Mouse (Mus musculus) neural tube, embryonic 12.5 days (tissue): ENCODE measurements around the gene Birc5. TPM values are rescaled to one million over a fixed set of nuclear protein-coding genes. Genes with fewer than 3 reads are reported as not detected.
A peak's percentile ranks its signal among the peaks of the same experiment; 100 is the strongest.

Source experiments
- ATAC-seq: fragments of 200-750 bp; cut with Nextera tagmentation; 2 replicates; pipeline ENCODE4 v1.8.0; 2017; ENCODE audit warnings: low read depth, mild to moderate bottlenecking, moderate TSS enrichment, moderate library complexity; ENCODE audit not compliant: low FRiP score
- H3K27ac ChIP-seq: fragments of 300-500 bp; sonication (generic); 2 replicates; pipeline ENCODE4 v1.5.1; 2016
- H3K27me3 ChIP-seq: fragments of 300-500 bp; sonication (generic); replicated peaks from 2 replicates; pipeline ENCODE4 v1.6.1; 2016; ENCODE audit warnings: mild to moderate bottlenecking
- H3K36me3 ChIP-seq: fragments of 300-500 bp; sonication (generic); 2 replicates; pipeline ENCODE4 v1.6.1; 2016; ENCODE audit warnings: mild to moderate bottlenecking
- H3K4me1 ChIP-seq: fragments of 300-500 bp; sonication (generic); 2 replicates; pipeline ENCODE4 v1.6.1; 2016
- H3K4me2 ChIP-seq: fragments of 300-500 bp; sonication (generic); replicated peaks from 2 replicates; pipeline ENCODE4 v1.6.1; 2016; ENCODE audit warnings: mild to moderate bottlenecking
- H3K4me3 ChIP-seq: fragments of 300-500 bp; sonication (generic); 2 replicates; pipeline ENCODE4 v1.5.1; 2016
- H3K9ac ChIP-seq: fragments of 300-500 bp; sonication (generic); 2 replicates; pipeline ENCODE4 v1.6.1; 2016; ENCODE audit warnings: mild to moderate bottlenecking
- H3K9me3 ChIP-seq: fragments of 300-500 bp; sonication (generic); 2 replicates; pipeline ENCODE4 v1.6.1; 2016; ENCODE audit warnings: mild to moderate bottlenecking
- WGBS: fragments of 180-500 bp; shearing (Covaris S2); methylation state at CpG from one replicate; pipeline ENCODE4 v1.1.7; 2016; 5-methylcytosine and 5-hydroxymethylcytosine counted together
- polyA plus RNA-seq: library from polyadenylated mRNA; unstranded; fragments of >200 nt; fragmentation: Nextera tagmentation; extraction: Ambion mirVana; gene quantifications from 2 replicates; pipeline ENCODE4 v1.2.1, GENCODE M21; 2016

Gene Birc5
- polyA plus RNA-seq, 1 experiment from 2014 or later = 168 TPM

DNA sequence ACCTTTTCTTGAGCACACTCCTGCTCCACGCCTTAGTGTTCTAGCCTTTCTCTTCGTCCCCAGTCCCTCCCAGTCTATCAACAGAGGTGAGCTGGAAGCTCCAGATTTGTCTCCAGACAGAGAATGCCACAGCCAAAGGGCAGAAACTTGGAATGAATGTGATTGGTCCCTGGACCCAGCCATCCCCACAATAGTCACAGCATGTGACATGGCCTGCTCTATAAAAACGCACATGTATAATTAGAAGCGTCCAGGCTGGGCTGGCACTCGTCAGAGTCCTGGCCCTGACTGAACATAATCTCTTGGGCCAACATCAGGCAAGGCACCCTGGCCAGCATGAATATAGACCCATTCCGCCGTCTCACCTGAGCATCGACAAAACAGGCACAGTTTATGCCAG is 30.0 kb upstream of the Birc5 start:
- Histone ChIP-seq H3K4me1 (peaks cover 12% of the 10 kb centered on the region), H3K9ac (no peak overlapping the region), H3K36me3 (peaks cover 41% of the 10 kb centered on the region), H3K4me3 (no peak overlapping the region), H3K27ac (no peak overlapping the region), H3K9me3 (no peaks in the 10 kb centered on the region), H3K4me2 (no peak overlapping the region), H3K27me3 (no peaks in the 10 kb centered on the region)
- WGBS = 70% methylated on average over 8 of the region's 8 CpGs
- ATAC-seq = no peak

DNA sequence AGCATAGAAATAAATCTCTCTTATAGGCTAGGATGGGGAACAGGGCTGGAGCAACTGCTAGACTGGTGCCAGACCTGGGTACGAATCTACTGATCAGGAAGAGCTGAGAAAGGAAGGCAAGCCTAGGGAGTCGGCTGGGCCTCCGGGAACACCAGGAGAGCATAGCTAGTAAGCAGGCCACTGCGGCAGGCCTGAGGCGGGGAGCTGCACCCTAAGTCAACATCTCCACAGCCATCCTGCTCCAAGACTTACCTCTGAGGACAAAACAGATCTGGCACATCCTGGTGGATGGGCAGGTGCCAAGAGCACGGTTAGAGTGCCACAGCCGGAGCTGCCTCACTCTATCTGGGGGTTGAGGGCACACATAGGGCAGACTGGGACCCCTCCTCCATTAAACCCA is 28.9 kb upstream of the Birc5 start:
- Histone ChIP-seq H3K9ac (no peak overlapping the region), H3K27ac (no peak overlapping the region), H3K36me3 (peaks cover 33% of the 10 kb centered on the region), H3K4me2 (no peak overlapping the region), H3K4me1 (peaks cover 17% of the 10 kb centered on the region), H3K27me3 (no peaks in the 10 kb centered on the region), H3K4me3 (no peak overlapping the region), H3K9me3 (no peaks in the 10 kb centered on the region)
- WGBS = 96% methylated on average over 7 of the region's 7 CpGs
- no peak for ATAC-seq

DNA sequence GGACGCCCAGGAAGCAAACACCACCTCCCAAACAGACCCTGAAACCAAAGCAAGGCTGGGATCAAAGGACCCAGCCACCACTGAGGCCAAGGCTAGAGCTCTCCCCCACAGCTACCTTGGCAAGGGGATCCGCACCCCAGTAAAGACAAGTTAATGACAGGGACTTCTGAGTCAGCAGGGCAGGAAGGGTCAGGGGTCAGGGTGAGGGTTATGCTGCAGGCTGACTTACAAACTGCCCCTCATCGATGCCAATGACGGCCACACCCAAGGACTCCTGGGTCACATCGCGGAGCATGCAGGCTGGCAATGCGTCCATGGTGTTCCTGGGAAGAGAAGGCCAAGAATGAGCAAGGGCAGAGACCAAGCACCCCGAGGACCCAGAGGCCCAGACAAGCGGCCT is 27.2 kb upstream of the Birc5 start:
- H3K4me3 ChIP-seq = no peak overlapping the region
- H3K36me3 ChIP-seq = peaks cover 25% of the 10 kb centered on the region
- ATAC-seq = no peak
- 92% methylated on average over 9 of the region's 9 CpGs for WGBS
- H3K27me3 ChIP-seq = no peaks in the 10 kb centered on the region
- no peak overlapping the region for H3K4me2 ChIP-seq
- H3K9ac ChIP-seq = no peak overlapping the region
- H3K4me1 ChIP-seq = peaks cover 32% of the 10 kb centered on the region
- no peak overlapping the region for H3K27ac ChIP-seq
- H3K9me3 ChIP-seq = no peaks in the 10 kb centered on the region

DNA sequence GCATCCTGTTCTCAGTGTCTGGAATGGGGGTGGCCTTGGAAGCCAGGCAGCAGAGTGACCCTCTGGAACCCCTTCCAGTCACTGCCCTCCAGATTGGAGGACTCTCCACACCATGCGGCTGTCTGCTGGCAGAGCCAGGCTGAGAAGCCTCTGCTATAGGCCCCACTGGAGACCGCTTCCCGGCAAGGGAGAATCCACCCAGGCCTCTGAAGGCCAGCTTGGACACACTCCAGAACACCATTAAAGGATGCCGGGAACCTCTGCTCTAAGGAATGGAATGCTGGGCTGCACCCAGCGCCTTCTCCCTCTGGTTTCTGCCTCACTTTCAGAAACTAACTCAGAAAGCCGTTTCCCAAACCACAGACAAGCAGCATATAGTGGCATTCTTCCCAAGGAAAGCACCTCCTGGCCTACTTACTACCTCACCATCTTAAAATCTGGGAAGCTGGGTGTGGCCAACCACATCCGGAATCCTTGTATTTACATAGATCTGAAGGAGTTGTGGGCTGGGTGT is 26.3 kb upstream of the Birc5 start:
- Histone ChIP-seq H3K9me3 (no peaks in the 10 kb centered on the region), H3K9ac (no peak overlapping the region), H3K4me3 (no peak overlapping the region), H3K4me2 (no peak overlapping the region), H3K27ac (no peak overlapping the region), H3K36me3 (peaks cover 19% of the 10 kb centered on the region), H3K27me3 (no peaks in the 10 kb centered on the region), H3K4me1 (peaks cover 40% of the 10 kb centered on the region)
- 90% methylated on average over 7 of the region's 7 CpGs for WGBS
- ATAC-seq = no peak

DNA sequence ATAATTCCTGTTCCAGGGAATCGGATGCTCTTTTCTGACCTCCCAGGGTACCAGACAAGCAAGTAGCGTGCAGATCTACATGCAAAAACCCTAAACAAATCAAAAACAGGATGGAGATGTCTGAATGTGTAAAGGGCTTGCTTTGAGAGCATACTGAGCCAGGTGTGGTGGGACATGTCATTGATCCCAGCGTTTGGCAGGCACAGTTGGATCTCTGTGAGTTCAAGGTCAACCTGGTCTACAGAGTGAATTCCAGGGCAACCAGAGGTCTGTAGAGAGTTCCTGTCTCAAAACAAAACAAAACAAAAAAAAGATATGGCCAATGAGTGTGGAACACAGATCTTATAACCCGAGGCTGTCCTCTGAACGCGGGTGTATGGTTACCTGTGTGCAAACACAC is 25.6 kb upstream of the Birc5 start:
- Histone ChIP-seq H3K4me1 (peaks cover 45% of the 10 kb centered on the region), H3K27ac (no peak overlapping the region), H3K4me3 (no peak overlapping the region), H3K9me3 (no peaks in the 10 kb centered on the region), H3K9ac (no peak overlapping the region), H3K27me3 (no peaks in the 10 kb centered on the region), H3K36me3 (peaks cover 19% of the 10 kb centered on the region), H3K4me2 (no peak overlapping the region)
- ATAC-seq = no peak
- WGBS = 93% methylated on average over 6 of the region's 6 CpGs

DNA sequence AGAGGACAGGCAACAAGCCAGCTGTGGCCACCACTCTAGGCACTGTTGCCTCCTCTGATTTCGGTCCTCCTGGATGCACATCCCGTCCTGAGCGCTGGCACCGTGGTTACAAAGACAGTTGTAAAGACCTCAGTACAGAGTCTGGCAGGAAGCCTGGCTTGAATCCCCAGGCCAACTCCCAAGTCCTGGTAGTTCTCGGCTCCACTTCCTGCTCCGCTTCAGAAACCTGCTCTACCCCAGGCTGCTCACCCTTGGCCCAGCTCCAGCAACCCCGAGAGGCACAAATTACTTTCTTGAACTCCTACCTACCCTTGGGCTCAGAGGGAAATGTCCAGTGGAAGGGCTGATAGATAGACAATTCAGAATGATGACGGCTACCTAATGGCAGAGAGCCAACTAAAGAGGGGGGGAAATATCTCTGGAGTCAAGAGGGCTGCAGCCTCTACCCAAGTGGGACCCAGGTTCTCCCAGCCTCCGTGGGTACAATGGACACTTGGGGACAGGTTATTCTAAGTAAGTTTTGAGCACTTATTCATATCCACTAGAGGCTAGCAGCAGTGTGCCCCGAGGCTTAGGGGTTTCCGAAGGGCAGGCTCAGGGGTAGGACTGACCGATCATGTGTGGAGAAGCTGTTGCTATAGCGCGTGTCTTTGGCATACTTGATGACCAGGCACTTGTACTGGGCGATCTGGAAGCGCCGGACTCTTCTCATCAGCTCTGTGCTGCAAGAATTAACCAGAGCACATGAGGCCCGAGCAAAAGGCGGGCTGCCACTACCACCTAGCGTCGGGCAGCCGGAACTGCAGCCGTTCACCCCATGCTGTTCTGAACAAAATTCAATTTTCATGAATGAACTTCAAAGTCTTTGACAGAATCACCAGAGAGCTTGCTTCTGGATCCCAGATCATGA is 24.7 kb upstream of the Birc5 start:
- peaks cover 19% of the 10 kb centered on the region for H3K36me3 ChIP-seq
- H3K27ac ChIP-seq = no peak overlapping the region
- 0 out of 2 replicates have a peak overlapping the region, but pooled peaks have one; percentile 45 for H3K4me3 ChIP-seq
- H3K9ac ChIP-seq = peak overlapping the region; percentile 14; the same call in 1 of the 2 replicates
- peak overlapping the region; percentile 78 for H3K4me2 ChIP-seq
- peaks cover 40% of the 10 kb centered on the region for H3K4me1 ChIP-seq
- H3K27me3 ChIP-seq = no peaks in the 10 kb centered on the region
- 25% methylated on average over 23 of the region's 23 CpGs for WGBS
- ATAC-seq = peak; percentile 82
- no peaks in the 10 kb centered on the region for H3K9me3 ChIP-seq

DNA sequence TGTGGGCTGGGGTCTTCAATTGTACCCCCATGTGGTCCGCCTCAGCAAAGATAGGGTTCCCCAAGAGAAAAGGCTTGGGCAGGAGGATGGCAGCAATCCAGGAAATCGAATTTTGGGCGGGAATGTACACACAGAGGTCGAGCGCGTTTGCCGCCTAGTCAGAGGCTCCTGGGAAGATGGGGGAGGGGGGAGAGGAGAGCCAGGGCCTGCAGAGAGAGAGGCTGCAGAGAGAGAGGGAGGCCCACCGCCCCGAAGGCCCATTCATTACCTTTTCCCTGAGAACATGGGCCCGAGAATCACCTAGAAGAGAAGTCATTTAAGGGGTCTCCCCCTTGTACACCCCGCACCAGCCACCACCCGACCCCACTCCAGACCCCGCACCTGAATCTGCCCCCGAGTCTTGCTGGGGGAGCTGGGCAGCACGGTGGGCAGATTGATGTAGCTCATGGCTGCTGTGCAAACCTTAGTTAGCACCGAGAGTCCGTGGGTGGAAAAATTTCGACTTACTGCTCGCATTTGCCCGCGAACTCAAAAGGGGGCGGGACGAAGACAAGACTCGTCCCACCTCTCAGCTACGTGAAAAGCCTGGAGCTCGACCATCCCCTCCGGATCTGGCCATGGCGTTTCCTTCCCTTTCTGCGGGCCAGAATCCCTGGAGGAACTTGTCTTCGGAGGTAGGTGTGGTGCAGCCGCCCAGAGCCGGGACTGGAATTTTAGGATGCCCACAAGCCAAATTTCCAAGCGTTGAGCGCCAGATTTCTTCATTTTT is 23.5 kb upstream of the Birc5 start, which contains the start of the genes Afmid and Tk1:
TSS of gene Afmid (plus strand) at position 592 of the 769 bp plus-strand sequence.
TSS of gene Tk1 (minus strand) at position 760 of the 769 bp plus-strand sequence.
- H3K27me3 ChIP-seq = no peaks in the 10 kb centered on the region
- peak within 1 kb of the TSS; percentile 78 for H3K4me2 ChIP-seq
- H3K4me1 ChIP-seq = peaks cover 36% of the 10 kb centered on the region
- H3K9ac ChIP-seq = peak within 1 kb of the TSS; percentile 56
- under 1% methylated on average over 34 of the region's 34 CpGs for WGBS
- H3K27ac ChIP-seq = no peak within 1 kb of the TSS
- H3K9me3 ChIP-seq = no peaks in the 10 kb centered on the region
- H3K4me3 ChIP-seq = peak within 1 kb of the TSS; percentile 45
- peak; percentile 65 for ATAC-seq
- peaks cover 15% of the 10 kb centered on the region for H3K36me3 ChIP-seq

DNA sequence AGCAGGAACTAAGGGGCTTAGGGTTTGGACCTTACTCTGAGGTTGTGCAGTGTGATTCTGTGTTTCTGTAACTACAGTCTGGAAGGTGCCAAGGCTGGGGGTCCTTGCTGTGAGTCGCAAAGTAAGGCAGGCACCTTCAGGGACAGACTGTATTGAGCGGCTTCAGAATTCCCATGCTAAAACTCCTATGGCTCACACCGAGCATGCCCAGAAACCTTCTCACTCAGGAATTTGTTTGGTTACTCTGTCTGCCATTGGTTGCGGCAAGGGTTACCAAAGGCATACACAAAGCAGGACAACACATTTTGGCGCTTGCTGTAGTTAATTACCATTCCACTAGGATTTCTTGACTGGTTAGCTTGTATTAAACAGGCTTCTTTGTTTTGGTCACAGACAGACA is 22.9 kb upstream of the Birc5 start:
- peak overlapping the region; percentile 56 for H3K9ac ChIP-seq
- ATAC-seq = no peak; the same call in 1 of the 2 replicates
- peaks cover 13% of the 10 kb centered on the region for H3K36me3 ChIP-seq
- H3K27me3 ChIP-seq = no peaks in the 10 kb centered on the region
- no peak overlapping the region for H3K27ac ChIP-seq
- peaks cover 36% of the 10 kb centered on the region for H3K4me1 ChIP-seq
- no peaks in the 10 kb centered on the region for H3K9me3 ChIP-seq
- H3K4me2 ChIP-seq = peak overlapping the region; percentile 78
- H3K4me3 ChIP-seq = peak overlapping the region; percentile 45
- 9% methylated on average over 5 of the region's 5 CpGs for WGBS

DNA sequence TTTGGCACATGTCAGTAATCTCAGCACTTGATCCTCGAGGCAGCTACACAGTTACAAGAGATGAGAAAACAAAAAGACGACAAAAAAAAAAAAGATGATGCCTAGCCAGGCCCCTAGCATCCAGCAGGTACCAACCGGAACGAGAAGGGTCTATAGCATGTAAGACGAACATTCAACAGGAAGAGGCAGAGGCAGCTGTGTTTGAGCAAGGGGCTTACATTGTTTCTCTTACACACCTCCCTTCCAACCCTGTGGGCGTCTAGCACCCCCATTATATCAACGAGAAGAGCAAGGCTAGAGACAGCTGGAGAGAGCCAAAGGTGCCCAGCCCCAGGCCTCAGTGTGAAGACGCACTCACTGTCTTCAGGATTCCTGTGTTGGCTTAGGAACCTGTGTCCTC is 22.1 kb upstream of the Birc5 start:
- Histone ChIP-seq H3K36me3 (peaks cover 6% of the 10 kb centered on the region; the same call in 1 of the 2 replicates), H3K27ac (no peak overlapping the region), H3K4me2 (peak overlapping the region; percentile 78; the same call in 1 of the 2 replicates), H3K27me3 (no peaks in the 10 kb centered on the region), H3K4me1 (peaks cover 37% of the 10 kb centered on the region), H3K9ac (no peak overlapping the region), H3K4me3 (no peak overlapping the region), H3K9me3 (no peaks in the 10 kb centered on the region)
- no peak for ATAC-seq
- WGBS = 67% methylated on average over 8 of the region's 8 CpGs

DNA sequence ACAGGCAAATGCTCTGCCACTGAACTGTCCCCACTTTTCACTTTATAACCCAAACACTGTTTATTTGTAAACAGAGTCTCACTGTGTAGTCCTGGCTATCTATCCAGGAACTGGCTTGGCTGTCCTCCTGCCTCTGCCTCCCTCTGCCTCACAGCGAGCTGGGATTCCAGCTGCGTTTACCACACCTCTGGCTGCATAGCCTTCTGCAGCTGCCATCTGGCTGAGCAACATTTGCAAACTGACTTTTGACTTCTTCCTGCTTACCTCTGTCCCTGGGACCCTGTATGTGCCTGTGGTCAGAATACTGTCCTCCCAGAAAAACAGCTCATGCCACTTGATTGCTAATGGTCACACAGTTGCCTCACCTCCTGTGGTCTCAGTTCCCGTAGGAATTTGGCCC is 21.7 kb upstream of the Birc5 start:
- H3K9ac ChIP-seq = no peak overlapping the region
- peaks cover 42% of the 10 kb centered on the region for H3K4me1 ChIP-seq
- no peak for ATAC-seq
- peaks cover 5% of the 10 kb centered on the region; the same call in 1 of the 2 replicates for H3K36me3 ChIP-seq
- no peak overlapping the region for H3K4me2 ChIP-seq
- no peak overlapping the region for H3K4me3 ChIP-seq
- H3K9me3 ChIP-seq = no peaks in the 10 kb centered on the region
- H3K27me3 ChIP-seq = no peaks in the 10 kb centered on the region
- WGBS = 59% methylated on average over 3 of the region's 3 CpGs
- H3K27ac ChIP-seq = no peak overlapping the region

DNA sequence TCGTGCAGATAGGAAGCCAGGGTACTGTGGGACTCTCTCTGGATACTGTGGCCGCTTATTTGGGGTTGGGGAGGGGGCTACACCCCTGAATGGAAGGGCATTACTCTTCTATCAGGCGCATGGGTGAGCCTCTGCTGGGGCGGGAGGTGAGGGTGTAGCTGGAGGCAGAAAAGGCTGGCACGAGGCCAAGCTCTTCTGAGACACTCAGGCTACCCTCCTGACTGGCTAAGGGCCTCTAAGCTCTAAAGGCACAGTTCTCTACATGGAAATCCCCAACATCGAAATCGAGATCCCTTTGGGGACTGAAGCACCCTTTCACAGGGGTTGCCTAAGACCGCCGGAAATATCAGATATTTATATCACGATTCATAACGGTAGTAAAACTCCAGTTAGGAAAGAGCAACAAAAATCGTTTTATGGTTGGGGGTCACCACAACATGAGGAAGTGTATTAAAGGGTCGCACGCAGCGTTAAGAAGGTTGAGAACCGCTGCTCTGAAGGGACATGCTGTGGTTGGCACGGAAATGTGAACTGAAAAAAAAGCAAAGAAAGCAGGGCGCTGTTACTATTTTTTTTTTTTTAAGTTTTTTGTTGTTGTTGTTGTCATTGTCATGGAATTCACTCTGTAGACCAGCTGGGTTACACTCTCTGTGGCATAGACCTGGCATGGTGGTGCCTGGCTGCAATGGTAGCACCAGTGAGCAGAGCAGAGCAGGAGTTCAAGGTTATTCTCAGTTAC is 20.7 kb upstream of the Birc5 start:
- Histone ChIP-seq H3K4me3 (no peak overlapping the region), H3K27me3 (no peaks in the 10 kb centered on the region), H3K4me1 (peaks cover 43% of the 10 kb centered on the region), H3K36me3 (no peaks in the 10 kb centered on the region; the same call in 1 of the 2 replicates), H3K27ac (no peak overlapping the region), H3K4me2 (no peak overlapping the region), H3K9ac (no peak overlapping the region), H3K9me3 (no peaks in the 10 kb centered on the region)
- no peak for ATAC-seq
- 84% methylated on average over 18 of the region's 18 CpGs for WGBS
